Mouse (Mus musculus) lung, embryonic 15.5 days (tissue): ENCODE measurements around the gene Olfr561. TPM values are rescaled to one million over a fixed set of nuclear protein-coding genes. Genes with fewer than 3 reads are reported as not detected.

Experiments
- ATAC-seq: fragments of 200-750 bp; cut with Nextera tagmentation; 2 replicates; pipeline ENCODE4 v1.8.0; 2017; ENCODE audit warnings: moderate number of reproducible peaks, borderline replicate concordance; ENCODE audit not compliant: low FRiP score, low TSS enrichment; ENCODE audit errors: extremely low read depth
- H3K27ac ChIP-seq: fragments of 300-500 bp; sonication (generic); 2 replicates; pipeline ENCODE4 v1.5.1; 2015; ENCODE audit warnings: moderate library complexity, mild to moderate bottlenecking, inconsistent platforms
- H3K27me3 ChIP-seq: fragments of 300-500 bp; sonication (generic); 2 replicates; pipeline ENCODE4 v1.6.1; 2015; ENCODE audit warnings: inconsistent platforms
- H3K36me3 ChIP-seq: fragments of 300-500 bp; sonication (generic); 2 replicates; pipeline ENCODE4 v1.6.1; 2015; ENCODE audit warnings: inconsistent platforms
- H3K4me1 ChIP-seq: fragments of 300-500 bp; sonication (generic); 2 replicates; pipeline ENCODE4 v1.6.1; 2015; ENCODE audit warnings: inconsistent platforms
- H3K4me2 ChIP-seq: fragments of 300-500 bp; sonication (generic); 2 replicates; pipeline ENCODE4 v1.6.1; 2015; ENCODE audit warnings: inconsistent platforms, mild to moderate bottlenecking, moderate library complexity
- H3K4me3 ChIP-seq: fragments of 300-500 bp; sonication (generic); 2 replicates; pipeline ENCODE4 v1.5.1; 2015; ENCODE audit warnings: mild to moderate bottlenecking, inconsistent platforms
- H3K9ac ChIP-seq: fragments of 300-500 bp; sonication (generic); 2 replicates; pipeline ENCODE4 v1.6.1; 2015; ENCODE audit warnings: inconsistent platforms
- H3K9me3 ChIP-seq: fragments of 300-500 bp; sonication (generic); 2 replicates; pipeline ENCODE4 v1.6.1; 2016; ENCODE audit warnings: inconsistent platforms
- WGBS: fragments of 180-500 bp; shearing (Covaris S2); methylation state at CpG from one replicate; pipeline ENCODE4 v1.1.7; 2015; 5-methylcytosine and 5-hydroxymethylcytosine counted together
- polyA plus RNA-seq: library from polyadenylated mRNA; unstranded; fragments of >200 nt; fragmentation: Nextera tagmentation; extraction: Ambion mirVana; gene quantifications from 2 replicates; pipeline ENCODE4 v1.2.1, GENCODE M21; 2015

Gene Olfr561
- not detected in 2 replicates for polyA plus RNA-seq

- Histone ChIP-seq H3K4me1 (no peaks in the 10 kb centered on the region), H3K4me3 (no peak within 1 kb of the TSS), H3K4me2 (no peak within 1 kb of the TSS), H3K9me3 (no peaks in the 10 kb centered on the region), H3K9ac (no peak within 1 kb of the TSS), H3K36me3 (no peaks in the 10 kb centered on the region), H3K27ac (no peak within 1 kb of the TSS), H3K27me3 (no peaks in the 10 kb centered on the region)
- 55% methylated on average over 2 of the region's 2 CpGs for WGBS
- ATAC-seq: no peak
These were observed at the start of gene Olfr561 for GRCm38 (mm10) chr7:102770921-102771320. TSS of gene Olfr561 (plus strand) at chr7:102771221.

DNA sequence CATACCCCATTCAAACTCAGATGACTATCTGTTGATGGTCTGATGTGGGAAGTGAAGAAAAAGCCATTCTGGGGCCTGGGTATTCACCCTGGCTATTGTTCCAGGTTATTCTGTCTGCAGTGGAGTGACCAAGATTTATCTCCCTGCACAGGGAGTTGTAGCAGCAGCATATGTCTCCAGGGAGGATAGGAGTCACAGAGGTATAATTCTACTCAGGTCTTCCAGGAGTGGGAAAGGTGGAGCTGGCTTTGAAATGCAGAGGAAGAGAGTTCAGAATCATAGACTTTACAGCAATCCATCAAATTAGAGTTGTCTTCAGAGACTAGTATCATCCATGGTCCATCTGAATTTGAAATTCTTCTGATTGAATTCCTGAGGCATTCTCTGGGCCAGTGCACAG lies 43.6 kb upstream of the Olfr561 start, which contains the start of gene Olfr559:
TSS of gene Olfr559 (minus strand) at position 101 of the 400 bp plus-strand sequence.
- no peaks in the 10 kb centered on the region for H3K4me1 ChIP-seq
- H3K36me3 ChIP-seq: no peaks in the 10 kb centered on the region
- H3K4me3 ChIP-seq: no peak within 1 kb of the TSS
- H3K4me2 ChIP-seq: no peak within 1 kb of the TSS
- no peaks in the 10 kb centered on the region for H3K27me3 ChIP-seq
- H3K9ac ChIP-seq: no peak within 1 kb of the TSS
- no peak for ATAC-seq
- H3K27ac ChIP-seq: no peak within 1 kb of the TSS
- H3K9me3 ChIP-seq: no peaks in the 10 kb centered on the region

DNA sequence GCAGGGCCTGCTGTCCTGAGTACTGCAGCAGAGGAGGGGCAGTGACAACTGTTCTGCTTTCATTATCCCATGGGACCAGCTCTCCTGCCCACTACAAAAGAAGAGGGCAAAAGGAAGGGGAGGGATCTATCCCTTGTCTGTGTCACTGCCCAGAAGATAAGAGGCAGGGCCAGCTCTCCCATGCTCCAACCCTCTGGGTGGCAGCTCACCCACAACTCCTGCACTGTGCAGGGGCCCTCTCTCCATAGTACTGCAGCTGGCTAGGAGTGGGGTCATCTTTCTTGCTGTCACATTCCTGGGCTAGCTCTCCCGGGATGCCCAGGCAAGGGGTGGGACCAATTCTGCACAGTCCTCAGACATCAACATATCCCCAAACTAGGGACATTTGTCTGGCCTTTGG lies 37.2 kb upstream of the Olfr561 start:
- 0% methylated on average over 1 of the region's 1 CpGs for WGBS
- Histone ChIP-seq H3K4me3 (no peak overlapping the region), H3K27me3 (no peaks in the 10 kb centered on the region), H3K27ac (no peak overlapping the region), H3K36me3 (no peaks in the 10 kb centered on the region), H3K4me2 (no peak overlapping the region), H3K9ac (no peak overlapping the region), H3K9me3 (no peaks in the 10 kb centered on the region), H3K4me1 (no peaks in the 10 kb centered on the region)
- ATAC-seq: no peak

DNA sequence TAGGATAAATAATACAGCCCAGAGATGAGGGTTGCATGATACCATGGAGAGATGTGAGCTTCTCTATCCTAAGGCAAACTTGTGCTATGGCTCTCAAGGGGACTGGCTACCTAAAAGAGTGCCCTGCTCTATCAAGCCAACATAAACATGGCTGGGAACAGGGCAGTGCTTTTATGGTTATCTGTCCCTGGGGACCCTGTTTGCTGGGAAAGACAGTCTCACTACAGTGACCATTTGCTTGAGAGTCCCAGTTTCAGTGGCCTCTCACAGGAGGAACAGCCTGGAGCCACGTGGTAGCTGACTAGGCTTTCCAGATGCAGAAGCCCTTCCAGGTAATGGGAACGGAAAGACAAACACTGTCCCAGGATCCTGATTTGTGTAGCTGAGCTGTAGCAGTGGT lies 33.3 kb upstream of the Olfr561 start:
- 38% methylated on average over 2 of the region's 2 CpGs for WGBS
- Histone ChIP-seq H3K9ac (no peak overlapping the region), H3K36me3 (no peaks in the 10 kb centered on the region), H3K9me3 (no peaks in the 10 kb centered on the region), H3K4me2 (no peak overlapping the region), H3K27me3 (no peaks in the 10 kb centered on the region), H3K27ac (no peak overlapping the region), H3K4me1 (no peaks in the 10 kb centered on the region), H3K4me3 (no peak overlapping the region)
- ATAC-seq: no peak

GRCm38 (mm10) chr7:102752086-102752485 lies 18.9 kb upstream of the Olfr561 start:
- 17% methylated on average over 1 of the region's 1 CpGs for WGBS
- no peaks in the 10 kb centered on the region for H3K36me3 ChIP-seq
- no peak overlapping the region for H3K27ac ChIP-seq
- H3K9me3 ChIP-seq: no peaks in the 10 kb centered on the region
- H3K27me3 ChIP-seq: no peaks in the 10 kb centered on the region
- no peak for ATAC-seq
- H3K4me3 ChIP-seq: no peak overlapping the region
- no peak overlapping the region for H3K9ac ChIP-seq
- no peak overlapping the region for H3K4me2 ChIP-seq
- H3K4me1 ChIP-seq: no peaks in the 10 kb centered on the region

GRCm38 (mm10) chr7:102759266-102759665 lies 11.8 kb upstream of the Olfr561 start, which contains the start of the genes Olfr560 and Olfr78:
TSS of gene Olfr560 (minus strand) at chr7:102759366.
TSS of gene Olfr78 (minus strand) at chr7:102759471.
- Histone ChIP-seq H3K27ac (no peak within 1 kb of the TSS), H3K4me2 (no peak within 1 kb of the TSS), H3K9me3 (no peaks in the 10 kb centered on the region), H3K27me3 (no peaks in the 10 kb centered on the region), H3K9ac (no peak within 1 kb of the TSS), H3K4me1 (no peaks in the 10 kb centered on the region), H3K4me3 (no peak within 1 kb of the TSS), H3K36me3 (no peaks in the 10 kb centered on the region)
- 65% methylated on average over 4 of the region's 4 CpGs for WGBS
- ATAC-seq: no peak

- Histone ChIP-seq H3K9me3 (no peaks in the 10 kb centered on the region), H3K4me3 (no peak within 1 kb of the TSS), H3K9ac (no peak within 1 kb of the TSS), H3K4me1 (no peaks in the 10 kb centered on the region), H3K27ac (no peak within 1 kb of the TSS), H3K36me3 (no peaks in the 10 kb centered on the region), H3K4me2 (no peak within 1 kb of the TSS), H3K27me3 (no peaks in the 10 kb centered on the region)
- no peak for ATAC-seq
These were observed 32.2 kb downstream of the Olfr561 start, which contains the start of gene Olfr564 for GRCm38 (mm10) chr7:102803180-102803579. TSS of gene Olfr564 (plus strand) at chr7:102803480.

Other genes with a start within 250 kb of the Olfr561 start
- gene Olfr547, start 236.5 kb upstream of the Olfr561 start, polyA plus RNA-seq: not detected in 2 replicates
- not detected in 2 replicates for gene Olfr548-ps1, start 230.3 kb upstream of the Olfr561 start, polyA plus RNA-seq
- gene Olfr549, start 221.4 kb upstream of the Olfr561 start, polyA plus RNA-seq: not detected in 2 replicates
- 0.26 and 1.1 TPM in 2 replicates for gene Trim21, start 205.7 kb upstream of the Olfr561 start, polyA plus RNA-seq
- gene Olfr550, start 199.8 kb upstream of the Olfr561 start, polyA plus RNA-seq: not detected in 2 replicates
- not detected in 2 replicates for gene Olfr551, start 179.3 kb upstream of the Olfr561 start, polyA plus RNA-seq
- gene Olfr552, start 173.5 kb upstream of the Olfr561 start, polyA plus RNA-seq: not detected in 2 replicates
- not detected in 2 replicates for gene Olfr553, start 153.0 kb upstream of the Olfr561 start, polyA plus RNA-seq
- gene Olfr554, start 132.8 kb upstream of the Olfr561 start, polyA plus RNA-seq: not detected in 2 replicates
- gene Olfr555, start 112.4 kb upstream of the Olfr561 start, polyA plus RNA-seq: not detected in 2 replicates
- not detected in 2 replicates for gene Olfr556, start 106.3 kb upstream of the Olfr561 start, polyA plus RNA-seq
- gene Trim68, start 83.9 kb upstream of the Olfr561 start, polyA plus RNA-seq: 13.2 and 14.0 TPM in 2 replicates
- gene Olfr557, start 75.3 kb upstream of the Olfr561 start, polyA plus RNA-seq: not detected in 2 replicates
- gene Olfr558, start 69.0 kb upstream of the Olfr561 start, polyA plus RNA-seq: 0.28 and 0.49 TPM in 2 replicates
- not detected in 2 replicates for gene Olfr33, start 52.2 kb upstream of the Olfr561 start, polyA plus RNA-seq
- not detected in 2 replicates for gene Olfr559, start 43.7 kb upstream of the Olfr561 start, polyA plus RNA-seq
- 0.09 TPM in 1 of 2 replicates, not detected in the other for gene Olfr560, start 11.9 kb upstream of the Olfr561 start, polyA plus RNA-seq
- gene Olfr78, start 11.8 kb upstream of the Olfr561 start, polyA plus RNA-seq: 0.21 and 0.36 TPM in 2 replicates
- not detected in 2 replicates for gene Olfr564, start 32.3 kb downstream of the Olfr561 start, polyA plus RNA-seq
- not detected in 2 replicates for gene Olfr566, start 87.5 kb downstream of the Olfr561 start, polyA plus RNA-seq
- not detected in 2 replicates for gene Olfr568, start 105.9 kb downstream of the Olfr561 start, polyA plus RNA-seq
- not detected in 2 replicates for gene Olfr569, start 119.7 kb downstream of the Olfr561 start, polyA plus RNA-seq
- gene Olfr570, start 123.4 kb downstream of the Olfr561 start, polyA plus RNA-seq: not detected in 2 replicates
- gene Olfr571, start 146.3 kb downstream of the Olfr561 start, polyA plus RNA-seq: not detected in 2 replicates
- gene Olfr572, start 153.2 kb downstream of the Olfr561 start, polyA plus RNA-seq: not detected in 2 replicates
- not detected in 2 replicates for gene Olfr573-ps1, start 171.4 kb downstream of the Olfr561 start, polyA plus RNA-seq
- not detected in 2 replicates for gene Olfr574, start 177.2 kb downstream of the Olfr561 start, polyA plus RNA-seq
- not detected in 2 replicates for gene Olfr575, start 187.6 kb downstream of the Olfr561 start, polyA plus RNA-seq
- gene Olfr576, start 191.4 kb downstream of the Olfr561 start, polyA plus RNA-seq: not detected in 2 replicates
- gene Olfr577, start 204.7 kb downstream of the Olfr561 start, polyA plus RNA-seq: not detected in 2 replicates
- not detected in 2 replicates for gene Olfr578, start 218.1 kb downstream of the Olfr561 start, polyA plus RNA-seq